Mouse (Mus musculus): Measurements from ENCODE around the gene Cep104. TPM values are rescaled to one million over a fixed set of nuclear protein-coding genes. Genes with fewer than 3 reads are reported as not detected.
A peak's percentile ranks its signal among the peaks of the same experiment; 100 is the strongest.

Cep104 gene
- polyA plus RNA-seq, 1 experiment from 2014 or later = 16.5 TPM

GRCm38 (mm10) chr4:154024729-154025521 is 49.9 kb downstream of the Cep104 start:
- Histone ChIP-seq H3K4me1 (ENCODE audit: control insufficient read depth, insufficient read depth, low read depth, low read length) (peaks cover 13% of the 10 kb centered on the region), H3K36me3 (ENCODE audit: control insufficient read depth, insufficient read depth, low read length) (peaks cover 23% of the 10 kb centered on the region), H3K9me3 (ENCODE audit: control insufficient read depth, low read length) (no peaks in the 10 kb centered on the region), H3K27me3 (replicated peaks; ENCODE audit: control insufficient read depth, insufficient read depth, low read length) (peaks cover 5% of the 10 kb centered on the region; the same call in 1 of the 2 replicates), H3K9ac (ENCODE audit: low read depth, low read length) (peak overlapping the region; percentile 35), H3K4me2 (ENCODE audit: low read length) (peak overlapping the region; percentile 66), H3K4me3 (ENCODE audit: low read length) (peak overlapping the region; percentile 39), H3K27ac (ENCODE audit: low read depth, low read length) (no peak overlapping the region)
- no peak for ATAC-seq
- 38% methylated on average over 17 of the region's 17 CpGs for WGBS

GRCm38 (mm10) chr4:154025641-154026440 is 50.8 kb downstream of the Cep104 start, which contains the start of gene Smim1:
TSS of gene Smim1 (minus strand) at chr4:154026230.
- peaks cover 5% of the 10 kb centered on the region; the same call in 1 of the 2 replicates for H3K27me3 ChIP-seq (replicated peaks; ENCODE audit: control insufficient read depth, insufficient read depth, low read length)
- H3K4me1 ChIP-seq (ENCODE audit: control insufficient read depth, insufficient read depth, low read depth, low read length) = peaks cover 13% of the 10 kb centered on the region
- 3% methylated on average over 33 of the region's 33 CpGs for WGBS
- ATAC-seq = peak; percentile 73
- peaks cover 14% of the 10 kb centered on the region for H3K36me3 ChIP-seq (ENCODE audit: control insufficient read depth, insufficient read depth, low read length)
- no peak within 1 kb of the TSS for H3K27ac ChIP-seq (ENCODE audit: low read depth, low read length)
- peak within 1 kb of the TSS; percentile 58 for H3K9ac ChIP-seq (ENCODE audit: low read depth, low read length)
- H3K4me2 ChIP-seq (ENCODE audit: low read length) = peak within 1 kb of the TSS; percentile 66
- H3K4me3 ChIP-seq (ENCODE audit: low read length) = peak within 1 kb of the TSS; percentile 39
- H3K9me3 ChIP-seq (ENCODE audit: control insufficient read depth, low read length) = no peaks in the 10 kb centered on the region

GRCm38 (mm10) chr4:154026441-154026761 is 51.4 kb downstream of the Cep104 start:
- H3K4me1 ChIP-seq (ENCODE audit: control insufficient read depth, insufficient read depth, low read depth, low read length) = peaks cover 13% of the 10 kb centered on the region
- no peak overlapping the region for H3K27ac ChIP-seq (ENCODE audit: low read depth, low read length)
- peak overlapping the region; percentile 66 for H3K4me2 ChIP-seq (ENCODE audit: low read length)
- 29% methylated on average over 2 of the region's 2 CpGs for WGBS
- peaks cover 8% of the 10 kb centered on the region; the same call in 1 of the 2 replicates for H3K36me3 ChIP-seq (ENCODE audit: control insufficient read depth, insufficient read depth, low read length)
- no peaks in the 10 kb centered on the region for H3K9me3 ChIP-seq (ENCODE audit: control insufficient read depth, low read length)
- peak overlapping the region; percentile 39 for H3K4me3 ChIP-seq (ENCODE audit: low read length)
- no peak for ATAC-seq
- peaks cover 5% of the 10 kb centered on the region; the same call in 1 of the 2 replicates for H3K27me3 ChIP-seq (replicated peaks; ENCODE audit: control insufficient read depth, insufficient read depth, low read length)
- H3K9ac ChIP-seq (ENCODE audit: low read depth, low read length) = no peak overlapping the region

GRCm38 (mm10) chr4:154028066-154028465 is 53.1 kb downstream of the Cep104 start:
- Histone ChIP-seq H3K4me3 (ENCODE audit: low read length) (no peak overlapping the region), H3K27ac (ENCODE audit: low read depth, low read length) (no peak overlapping the region), H3K4me2 (ENCODE audit: low read length) (no peak overlapping the region), H3K4me1 (ENCODE audit: control insufficient read depth, insufficient read depth, low read depth, low read length) (peaks cover 13% of the 10 kb centered on the region), H3K9ac (ENCODE audit: low read depth, low read length) (no peak overlapping the region), H3K27me3 (replicated peaks; ENCODE audit: control insufficient read depth, insufficient read depth, low read length) (peaks cover 5% of the 10 kb centered on the region; the same call in 1 of the 2 replicates), H3K9me3 (ENCODE audit: control insufficient read depth, low read length) (no peaks in the 10 kb centered on the region), H3K36me3 (ENCODE audit: control insufficient read depth, insufficient read depth, low read length) (no peaks in the 10 kb centered on the region)
- ATAC-seq = no peak
- WGBS = 81% methylated on average over 7 of the region's 7 CpGs

- Histone ChIP-seq H3K36me3 (ENCODE audit: control insufficient read depth, insufficient read depth, low read length) (no peaks in the 10 kb centered on the region), H3K27me3 (replicated peaks; ENCODE audit: control insufficient read depth, insufficient read depth, low read length) (peaks cover 5% of the 10 kb centered on the region; the same call in 1 of the 2 replicates), H3K4me1 (ENCODE audit: control insufficient read depth, insufficient read depth, low read depth, low read length) (peaks cover 13% of the 10 kb centered on the region), H3K9me3 (ENCODE audit: control insufficient read depth, low read length) (no peaks in the 10 kb centered on the region), H3K9ac (ENCODE audit: low read depth, low read length) (no peak overlapping the region), H3K27ac (ENCODE audit: low read depth, low read length) (no peak overlapping the region), H3K4me2 (ENCODE audit: low read length) (no peak overlapping the region), H3K4me3 (ENCODE audit: low read length) (no peak overlapping the region)
- no peak for ATAC-seq
These were observed 53.7 kb downstream of the Cep104 start for GRCm38 (mm10) chr4:154028646-154029045.

DNA sequence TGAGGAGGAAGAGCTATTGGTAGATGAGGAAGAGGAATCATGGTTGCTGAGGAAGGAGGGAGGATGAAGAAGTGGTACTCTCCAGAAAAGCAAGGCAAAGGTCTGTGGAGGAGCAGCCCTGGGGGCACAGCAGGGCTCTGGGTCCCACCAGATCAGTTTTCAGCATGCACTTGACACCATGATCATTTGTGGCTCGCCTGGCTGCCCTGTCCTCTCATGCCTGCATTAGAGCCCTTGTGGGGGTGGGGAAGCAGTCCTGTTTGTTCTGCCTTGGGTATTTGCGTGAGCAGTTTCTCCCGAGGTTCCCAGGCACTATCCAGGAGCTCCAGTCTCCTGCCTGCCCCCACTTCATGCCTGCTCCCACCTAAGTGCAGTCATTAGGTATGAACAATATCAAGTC is 62.1 kb downstream of the Cep104 start:
- Histone ChIP-seq H3K4me2 (ENCODE audit: low read length) (no peak overlapping the region), H3K9me3 (ENCODE audit: control insufficient read depth, low read length) (no peaks in the 10 kb centered on the region), H3K27ac (ENCODE audit: low read depth, low read length) (no peak overlapping the region), H3K36me3 (ENCODE audit: control insufficient read depth, insufficient read depth, low read length) (no peaks in the 10 kb centered on the region), H3K9ac (ENCODE audit: low read depth, low read length) (no peak overlapping the region), H3K4me3 (ENCODE audit: low read length) (no peak overlapping the region), H3K4me1 (ENCODE audit: control insufficient read depth, insufficient read depth, low read depth, low read length) (no peaks in the 10 kb centered on the region), H3K27me3 (replicated peaks; ENCODE audit: control insufficient read depth, insufficient read depth, low read length) (no peaks in the 10 kb centered on the region)
- 85% methylated on average over 2 of the region's 3 CpGs for WGBS
- ATAC-seq = no peak

DNA sequence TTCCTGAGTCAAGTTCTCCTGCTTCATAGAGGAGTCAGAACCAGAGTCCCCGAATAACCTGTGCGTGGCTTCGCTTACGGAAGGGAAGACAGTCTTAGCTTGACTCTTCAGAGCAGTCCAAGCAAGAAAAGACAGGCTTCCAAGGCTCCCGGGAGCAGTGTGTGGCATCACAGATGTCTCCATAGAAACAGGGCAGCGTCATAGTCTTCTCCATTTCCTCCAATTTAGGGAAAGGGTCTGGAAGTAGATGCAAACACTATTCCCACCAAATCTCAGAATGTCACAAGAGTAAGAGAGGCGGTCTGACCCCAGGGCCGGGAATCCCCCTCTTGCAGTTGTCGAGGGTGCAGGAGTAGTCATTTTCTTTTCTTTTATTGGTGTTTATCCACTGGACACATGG is 67.6 kb downstream of the Cep104 start, which contains the start of gene Ccdc27:
Ccdc27 (minus strand) TSS at position 101 of the 400 bp plus-strand sequence.
- no peak for ATAC-seq
- WGBS = 87% methylated on average over 9 of the region's 9 CpGs
- no peak within 1 kb of the TSS for H3K27ac ChIP-seq (ENCODE audit: low read depth, low read length)
- H3K9ac ChIP-seq (ENCODE audit: low read depth, low read length) = no peak within 1 kb of the TSS
- H3K4me2 ChIP-seq (ENCODE audit: low read length) = no peak within 1 kb of the TSS
- H3K4me3 ChIP-seq (ENCODE audit: low read length) = no peak within 1 kb of the TSS
- H3K36me3 ChIP-seq (ENCODE audit: control insufficient read depth, insufficient read depth, low read length) = no peaks in the 10 kb centered on the region
- H3K4me1 ChIP-seq (ENCODE audit: control insufficient read depth, insufficient read depth, low read depth, low read length) = no peaks in the 10 kb centered on the region
- no peaks in the 10 kb centered on the region for H3K27me3 ChIP-seq (replicated peaks; ENCODE audit: control insufficient read depth, insufficient read depth, low read length)
- H3K9me3 ChIP-seq (ENCODE audit: control insufficient read depth, low read length) = no peaks in the 10 kb centered on the region

DNA sequence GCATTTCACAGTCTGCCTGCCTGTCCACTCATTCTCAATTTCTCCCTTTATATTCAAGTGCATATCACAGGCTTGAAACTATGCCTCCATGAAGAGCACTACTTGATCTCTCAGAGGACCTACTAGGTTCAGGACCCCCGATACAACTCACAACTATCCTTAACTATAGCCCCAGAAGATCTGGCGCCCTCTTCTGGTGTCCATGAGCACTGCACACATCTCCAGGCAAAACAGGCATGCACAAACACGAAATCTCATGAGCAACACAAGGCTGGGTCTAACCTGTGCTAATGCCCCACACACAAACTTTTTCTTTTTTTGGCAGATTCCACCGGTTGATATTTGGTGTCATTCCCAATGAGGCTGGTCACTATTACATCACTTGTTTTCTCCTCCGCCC is 70.8 kb downstream of the Cep104 start:
- Histone ChIP-seq H3K4me1 (ENCODE audit: control insufficient read depth, insufficient read depth, low read depth, low read length) (no peaks in the 10 kb centered on the region), H3K4me2 (ENCODE audit: low read length) (no peak overlapping the region), H3K4me3 (ENCODE audit: low read length) (no peak overlapping the region), H3K27ac (ENCODE audit: low read depth, low read length) (no peak overlapping the region), H3K27me3 (replicated peaks; ENCODE audit: control insufficient read depth, insufficient read depth, low read length) (no peaks in the 10 kb centered on the region), H3K9me3 (ENCODE audit: control insufficient read depth, low read length) (no peaks in the 10 kb centered on the region), H3K9ac (ENCODE audit: low read depth, low read length) (no peak overlapping the region), H3K36me3 (ENCODE audit: control insufficient read depth, insufficient read depth, low read length) (no peaks in the 10 kb centered on the region)
- ATAC-seq = no peak
- WGBS = 69% methylated on average over 5 of the region's 5 CpGs

GRCm38 (mm10) chr4:154051401-154051800 is 76.4 kb downstream of the Cep104 start:
- Histone ChIP-seq H3K9ac (ENCODE audit: low read depth, low read length) (no peak overlapping the region), H3K36me3 (ENCODE audit: control insufficient read depth, insufficient read depth, low read length) (no peaks in the 10 kb centered on the region), H3K27me3 (replicated peaks; ENCODE audit: control insufficient read depth, insufficient read depth, low read length) (no peaks in the 10 kb centered on the region), H3K4me1 (ENCODE audit: control insufficient read depth, insufficient read depth, low read depth, low read length) (no peaks in the 10 kb centered on the region), H3K4me3 (ENCODE audit: low read length) (no peak overlapping the region), H3K27ac (ENCODE audit: low read depth, low read length) (no peak overlapping the region), H3K4me2 (ENCODE audit: low read length) (no peak overlapping the region), H3K9me3 (ENCODE audit: control insufficient read depth, low read length) (no peaks in the 10 kb centered on the region)
- no peak for ATAC-seq
- WGBS = 78% methylated on average over 3 of the region's 3 CpGs

Measured in hindbrain, embryonic 16.5 days (tissue).